Mouse (Mus musculus) stomach, postnatal 0 days (tissue): ENCODE measurements around the gene Mef2c.

Source experiments
- CTCF ChIP-seq: IDR thresholded peaks from 2 replicates; pipeline ENCODE4 v1.5.1; 2016; ENCODE audit warnings: antibody characterized with exemption, low read depth, mild to moderate bottlenecking, moderate library complexity
- EP300 ChIP-seq: optimal IDR thresholded peaks from 2 replicates; pipeline ENCODE3; 2016; ENCODE audit warnings: antibody characterized with exemption

GRCm38 (mm10) chr13:83652560-83652959, 148.7 kb downstream of the Mef2c start:
- TF ChIP-seq CTCF (no peak), EP300 (no peak)
